Mouse (Mus musculus) erythroblast, adult 5-6 weeks (primary cell): ENCODE measurements around the gene Gpr155. TPM values are rescaled to one million over a fixed set of nuclear protein-coding genes. Genes with fewer than 3 reads are reported as not detected.

ENCODE experiments used
- ATAC-seq: replicated peaks from 2 replicates; pipeline ENCODE4 v1.8.0; 2016; ENCODE audit warnings: moderate number of reproducible peaks, mild to moderate bottlenecking, moderate TSS enrichment, inconsistent platforms; ENCODE audit not compliant: poor library complexity, low FRiP score, severe bottlenecking
- total RNA-seq, 2 experiments: library from RNA; stranded (forward) in 1 of 2; stranded (reverse) in 1 of 2; fragments of 150-400 nt in 1 of 2; fragments of 200-764, 138-1000 nt in 1 of 2; gene quantifications; 2 replicates each; pipeline versions ENCODE4 v1.2.3 to v1.2.4; 2015 to 2017; ENCODE audit warnings: low replicate concordance in 2 of 2

Gpr155 gene
- total RNA-seq, 2 experiments from 2014 or later = 5.8 to 10.6 TPM

DNA sequence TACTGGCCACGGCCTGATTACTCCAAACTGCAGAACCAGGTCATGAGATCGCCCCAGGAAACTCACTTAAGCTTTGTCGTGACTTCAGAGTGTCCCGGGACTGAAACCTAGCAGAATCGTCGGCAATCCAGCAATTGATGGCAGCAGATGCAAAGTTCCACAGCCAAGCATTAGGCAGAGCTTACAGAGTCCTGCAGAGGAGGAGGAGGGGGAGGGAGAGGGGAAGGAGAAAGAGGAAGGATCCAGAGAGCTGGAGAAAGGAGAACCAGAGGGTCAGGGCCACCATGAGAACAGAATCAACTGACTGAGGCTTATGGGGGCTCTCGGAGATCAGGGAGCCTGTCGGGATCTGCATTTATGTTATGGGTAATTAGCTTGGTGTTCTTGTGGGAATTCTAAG, 48.0 kb downstream of the Gpr155 start:
- ATAC-seq = no peak

DNA sequence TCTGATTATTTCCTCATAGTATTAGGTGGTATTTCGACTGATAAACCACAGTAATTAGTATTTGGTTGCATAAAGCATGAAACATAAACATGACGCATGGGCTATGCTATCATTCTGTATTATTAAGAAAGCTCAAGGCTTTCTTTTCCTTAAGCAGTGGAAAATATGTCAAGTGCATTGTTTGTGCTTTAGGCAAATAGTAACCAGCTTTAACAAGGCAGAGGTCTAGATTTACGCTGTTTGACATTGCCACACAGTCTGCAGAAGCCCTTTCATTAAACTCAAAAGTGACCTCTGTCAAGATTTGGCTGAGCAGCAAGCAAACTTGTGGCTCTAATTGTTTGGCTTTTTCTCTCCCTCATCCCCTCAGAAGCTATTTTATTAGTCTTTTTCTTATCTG, 50.4 kb downstream of the Gpr155 start:
- no peak for ATAC-seq

GRCm38 (mm10) chr2:73325871-73326270, 60.5 kb downstream of the Gpr155 start:
- ATAC-seq = no peak

GRCm38 (mm10) chr2:73322991-73323390, 63.4 kb downstream of the Gpr155 start:
- ATAC-seq = no peak; the same call in 1 of the 2 replicates

- ATAC-seq = no peak
Measured at GRCm38 (mm10) chr2:73319218-73319617, 67.2 kb downstream of the Gpr155 start.

GRCm38 (mm10) chr2:73317426-73317825, 68.9 kb downstream of the Gpr155 start:
- no peak for ATAC-seq

GRCm38 (mm10) chr2:73314311-73314710, 72.1 kb downstream of the Gpr155 start:
- no peak for ATAC-seq

DNA sequence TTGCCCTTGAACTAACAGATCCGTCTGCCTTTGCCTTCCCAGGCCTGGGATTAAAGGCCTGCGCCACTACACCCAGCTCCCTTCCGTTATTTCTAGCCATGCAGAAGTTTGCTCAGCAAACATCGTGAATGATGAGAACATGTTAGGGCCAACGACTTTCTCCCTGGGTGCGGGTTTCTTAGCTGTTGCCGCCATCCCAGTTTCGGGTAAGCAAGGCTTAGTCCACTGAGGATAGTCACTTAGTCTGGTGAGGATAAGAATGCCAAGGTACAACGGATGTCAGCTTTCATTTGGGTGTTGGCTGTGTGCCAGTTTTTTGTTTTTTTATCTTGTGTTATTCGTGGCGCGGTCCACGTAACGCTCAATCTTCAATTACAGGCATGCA, 73.3 kb downstream of the Gpr155 start:
- ATAC-seq = peak; percentile 57

DNA sequence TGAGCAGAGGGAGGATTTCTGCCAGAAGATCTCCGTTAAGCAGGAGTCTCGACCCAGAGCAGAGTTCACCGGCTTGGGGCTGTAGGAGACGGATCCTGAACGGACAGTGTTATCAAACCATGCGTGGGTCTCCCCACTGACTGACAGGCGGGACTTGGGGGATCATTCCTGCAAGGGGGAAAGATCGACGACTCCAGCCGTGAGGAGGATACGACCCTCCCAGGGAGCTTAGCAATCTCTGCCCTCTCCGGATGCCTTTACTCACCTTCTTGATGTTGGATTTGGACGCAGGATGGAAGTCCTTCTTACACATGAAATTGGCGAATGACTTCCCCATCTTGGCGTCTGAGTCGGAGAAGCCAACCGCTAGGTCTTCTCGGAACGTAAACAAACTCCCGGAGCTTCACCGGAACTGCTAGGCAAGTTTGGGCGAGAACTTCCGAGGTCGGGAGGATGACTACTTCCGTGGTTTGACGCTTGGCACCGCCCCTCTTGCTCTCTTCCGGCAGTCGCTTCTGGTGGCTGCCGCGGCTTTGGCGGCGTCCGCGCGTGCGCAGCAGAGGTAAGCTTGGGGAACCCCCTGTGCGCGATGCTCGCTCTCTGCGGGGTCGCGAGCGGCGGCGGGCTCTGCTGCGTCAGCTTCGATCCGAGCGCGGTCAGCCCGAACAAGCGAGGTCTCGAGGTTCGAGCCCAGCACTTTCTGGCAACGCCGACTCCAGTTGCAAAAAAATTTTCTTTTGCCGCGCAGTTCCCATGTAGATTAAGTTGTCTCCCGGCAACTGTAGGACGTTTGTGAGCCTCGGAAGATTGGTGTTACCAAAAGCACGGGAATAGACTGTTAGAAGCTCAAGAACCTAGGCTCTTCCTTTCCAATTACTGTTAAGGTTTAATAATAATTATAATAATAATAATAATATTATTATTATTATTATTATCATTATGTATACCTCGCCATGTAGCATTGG, 73.9 kb downstream of the Gpr155 start, which contains the start of the genes Scrn3 and Cir1:
TSS of gene Scrn3 (plus strand) at position 450 of the 965 bp plus-strand sequence.
TSS of gene Cir1 (minus strand) at position 550 of the 965 bp plus-strand sequence.
- ATAC-seq = peak; percentile 95

DNA sequence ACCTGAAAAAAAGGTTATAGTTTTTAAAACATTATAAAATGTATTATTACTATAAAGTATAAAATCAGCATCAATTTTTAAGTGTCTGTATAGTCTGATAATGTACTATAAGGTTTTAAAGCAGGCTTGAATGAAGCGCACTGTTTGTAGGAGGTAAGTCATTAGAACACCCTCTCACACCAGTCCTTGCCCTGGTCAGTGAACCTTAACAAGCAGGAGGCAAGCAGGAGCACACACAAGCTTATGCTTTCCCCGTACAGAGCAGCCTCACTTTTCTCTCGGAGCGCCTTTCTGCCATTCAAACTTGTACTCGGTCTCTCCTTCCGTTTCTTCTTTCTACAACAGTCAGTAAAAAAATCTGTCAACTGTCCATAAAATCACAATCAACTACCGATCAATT, 80.4 kb downstream of the Gpr155 start:
- no peak for ATAC-seq

DNA sequence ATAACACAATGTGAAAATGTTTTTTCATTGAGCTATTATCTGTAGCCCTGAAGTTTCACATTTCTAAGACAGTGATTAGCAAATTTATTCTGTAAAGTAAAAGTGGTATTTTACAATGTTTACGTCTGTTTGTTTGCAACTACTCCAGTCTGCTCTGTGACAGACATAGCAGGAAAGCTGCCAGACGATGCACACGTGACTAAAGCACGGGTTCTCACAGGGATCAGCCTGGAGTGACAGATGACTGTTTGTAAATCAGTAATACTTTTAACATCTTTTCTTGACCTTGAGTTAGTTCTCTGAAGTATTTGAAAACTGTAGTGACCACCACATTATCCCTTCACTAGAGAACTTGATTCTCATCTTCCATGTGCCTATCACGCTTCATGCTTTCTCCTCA, 81.9 kb downstream of the Gpr155 start:
- ATAC-seq = no peak

- peak; percentile 69 for ATAC-seq
Measured at GRCm38 (mm10) chr2:73302722-73303121, 83.7 kb downstream of the Gpr155 start.

DNA sequence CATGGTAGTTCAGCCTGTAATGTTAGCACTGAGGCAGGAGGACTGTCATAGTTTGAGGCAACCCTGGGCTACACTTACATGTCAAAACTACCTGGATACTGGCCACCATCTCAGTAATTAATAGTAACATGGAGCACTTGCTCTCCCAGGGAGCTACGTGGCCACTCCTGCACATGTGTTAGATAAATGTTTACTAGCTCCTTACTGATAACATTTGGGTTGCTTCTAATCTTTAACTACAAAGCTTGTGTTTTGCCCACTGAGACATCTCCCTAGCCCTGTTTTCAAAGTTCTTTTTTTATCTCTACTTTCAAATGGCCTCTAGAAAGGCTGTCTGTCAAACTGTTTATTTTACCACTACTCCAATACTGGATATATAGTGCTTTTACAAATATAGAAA, 84.4 kb downstream of the Gpr155 start:
- ATAC-seq = peak; percentile 66

- no peak for ATAC-seq
Measured at GRCm38 (mm10) chr2:73298841-73299240, 87.5 kb downstream of the Gpr155 start.

GRCm38 (mm10) chr2:73298154-73298553, 88.2 kb downstream of the Gpr155 start:
- ATAC-seq = no peak

GRCm38 (mm10) chr2:73295023-73295422, 91.3 kb downstream of the Gpr155 start:
- ATAC-seq = no peak

Other genes starting within 250 kb of the Gpr155 start
- 31.8 and 31.9 TPM in 2 replicates for gene Ola1, start 167.6 kb downstream of the Gpr155 start, total RNA-seq (2015; ENCODE audit: low replicate concordance)
- gene Ola1, start 167.6 kb downstream of the Gpr155 start, total RNA-seq (2017; ENCODE audit: low replicate concordance) = 23.3 and 27.5 TPM in 2 replicates
- gene Sp9, start 114.6 kb downstream of the Gpr155 start, total RNA-seq (2015; ENCODE audit: low replicate concordance) = not detected in 2 replicates
- 0.51 TPM in 1 of 2 replicates, not detected in the other for gene Sp9, start 114.6 kb downstream of the Gpr155 start, total RNA-seq (2017; ENCODE audit: low replicate concordance)
- 19.2 and 21.1 TPM in 2 replicates for gene Scrn3, start 74.0 kb downstream of the Gpr155 start, total RNA-seq (2015; ENCODE audit: low replicate concordance)
- 32.5 and 33.6 TPM in 2 replicates for gene Scrn3, start 74.0 kb downstream of the Gpr155 start, total RNA-seq (2017; ENCODE audit: low replicate concordance)
- 57.6 and 67.9 TPM in 2 replicates for gene Cir1, start 73.9 kb downstream of the Gpr155 start, total RNA-seq (2015; ENCODE audit: low replicate concordance)
- gene Cir1, start 73.9 kb downstream of the Gpr155 start, total RNA-seq (2017; ENCODE audit: low replicate concordance) = 76.7 and 127 TPM in 2 replicates
- gene Wipf1, start 143.2 kb upstream of the Gpr155 start, total RNA-seq (2015; ENCODE audit: low replicate concordance) = 17.3 and 23.6 TPM in 2 replicates
- 4.5 and 4.7 TPM in 2 replicates for gene Wipf1, start 143.2 kb upstream of the Gpr155 start, total RNA-seq (2017; ENCODE audit: low replicate concordance)
- gene Chrna1, start 193.8 kb upstream of the Gpr155 start, total RNA-seq (2015; ENCODE audit: low replicate concordance) = 0.38 and 0.84 TPM in 2 replicates
- gene Chrna1, start 193.8 kb upstream of the Gpr155 start, total RNA-seq (2017; ENCODE audit: low replicate concordance) = 0.17 and 1.3 TPM in 2 replicates